Mouse (Mus musculus) embryonic fibroblast, embryonic 13.5 days (primary cell): Measurements from ENCODE around the gene Rpl7a.

Experiments
- CTCF ChIP-seq: IDR thresholded peaks from 2 replicates; pipeline ENCODE4 v1.5.1; 2011; ENCODE audit warnings: mild to moderate bottlenecking, control low read depth, low read length, moderate library complexity, borderline replicate concordance; ENCODE audit not compliant: insufficient read depth
- POLR2A ChIP-seq: IDR thresholded peaks from 2 replicates; pipeline ENCODE4 v1.6.1; 2011; ENCODE audit warnings: low read depth, mild to moderate bottlenecking, control low read depth, low read length, moderate library complexity

DNA sequence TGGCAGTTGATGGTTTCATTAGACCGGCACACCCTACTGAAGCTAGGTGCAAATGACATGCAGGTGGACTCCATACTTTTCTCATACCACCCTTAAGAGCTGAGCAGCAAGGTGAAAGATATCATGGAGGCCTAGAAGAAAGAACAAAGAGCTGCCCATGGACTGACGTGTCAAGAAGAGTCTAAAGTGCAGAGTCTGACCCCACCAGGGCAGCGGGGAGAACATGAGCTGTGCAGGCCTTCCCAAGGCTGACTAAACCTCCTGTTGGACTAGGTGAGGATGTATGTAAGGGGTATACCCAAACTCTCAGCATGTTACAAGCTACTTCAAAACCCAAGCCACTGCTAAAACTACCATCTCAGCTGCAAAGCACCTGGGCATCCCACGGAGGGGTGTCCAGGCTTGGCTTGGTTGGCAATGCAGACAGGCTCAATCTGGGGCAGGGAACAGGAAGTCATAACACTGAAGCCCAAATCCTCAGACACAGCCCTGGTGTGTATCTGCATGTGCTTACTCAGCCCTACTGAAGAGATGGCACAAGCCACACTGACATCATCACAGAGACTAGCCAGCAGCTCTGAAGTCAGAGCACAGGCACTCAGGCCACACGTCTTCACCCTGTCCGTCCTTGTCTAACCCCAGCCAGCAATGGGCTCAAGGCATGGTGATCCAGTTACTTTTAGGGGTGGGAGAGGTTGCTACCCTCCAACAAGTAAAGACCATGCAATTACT is 17.3 kb downstream of the Rpl7a start:
- no peak for TF ChIP-seq CTCF
- TF ChIP-seq POLR2A, result no peak
